Mouse (Mus musculus): ENCODE measurements around the gene Perp.

DNA sequence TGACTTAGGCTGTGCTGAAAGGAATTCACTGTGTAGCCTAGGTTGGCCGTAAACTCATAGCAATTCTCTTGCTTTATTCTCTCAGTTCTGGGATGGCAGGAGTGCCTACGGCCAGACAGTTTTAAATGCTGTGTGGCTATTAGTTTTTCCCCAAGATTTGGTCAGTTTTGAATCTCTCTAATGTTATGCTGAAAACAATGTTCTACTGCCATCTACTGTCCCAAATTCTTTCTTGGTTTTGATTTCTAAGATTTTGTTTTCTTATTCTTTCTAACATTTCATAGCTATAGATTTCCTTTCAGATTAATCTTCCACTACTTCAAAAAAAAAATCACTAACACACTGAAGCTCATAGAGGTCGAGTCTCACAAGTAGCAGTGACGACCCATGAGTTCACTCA lies 4.1 kb upstream of the Perp start:
- TF ChIP-seq ZC3H11A (IDR thresholded peaks at IDR 0.05; ENCODE audit: borderline replicate concordance, low read depth, low read length) (no peak), MAFK (IDR thresholded peaks at IDR 0.05; ENCODE audit: insufficient read depth, low read depth, low read length) (no peak), HCFC1 (IDR thresholded peaks at IDR 0.05; ENCODE audit: borderline replicate concordance, insufficient read depth, low read length) (no peak), CHD2 (IDR thresholded peaks at IDR 0.05; ENCODE audit: low read depth, low read length) (no peak), ZNF384 (IDR thresholded peaks at IDR 0.05; ENCODE audit: low read depth, low read length) (no peak)

All from ES-E14 (cell line).